Mouse (Mus musculus): ENCODE measurements around the gene Actl6a.

DNA sequence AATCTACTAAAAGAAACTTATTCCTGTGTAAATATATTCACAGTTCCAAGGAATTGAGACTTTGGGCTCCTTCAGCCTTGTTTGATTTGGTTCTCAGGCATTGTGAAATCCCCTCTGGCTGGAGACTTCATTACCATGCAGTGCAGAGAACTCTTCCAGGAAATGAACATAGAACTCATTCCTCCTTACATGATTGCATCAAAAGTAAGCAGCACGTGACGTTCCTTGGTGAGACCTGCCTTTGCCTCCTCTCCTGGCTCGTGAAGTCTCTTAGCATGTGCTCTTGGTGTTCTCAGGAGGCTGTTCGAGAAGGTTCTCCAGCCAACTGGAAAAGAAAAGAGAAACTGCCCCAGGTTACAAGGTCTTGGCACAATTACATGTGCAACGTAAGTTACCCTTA lies 12.2 kb downstream of the Actl6a start:
- TF ChIP-seq CTCF (IDR thresholded peaks at IDR 0.05; ENCODE audit: borderline replicate concordance, insufficient read depth, low read depth, low read length) (no peak), POLR2A (IDR thresholded peaks at IDR 0.05; ENCODE audit: borderline replicate concordance, insufficient read depth, low read length) (no peak)

Data from cerebellum, adult 2 months (tissue).